Mouse (Mus musculus): ENCODE data around the gene Mief1.

GRCm38 (mm10) chr15:80235535-80235934 is 1.7 kb downstream of the Mief1 start, which contains the start of gene AC140267.1:
- TF ChIP-seq CTCF (IDR thresholded peaks at IDR 0.05; ENCODE audit: extremely low read depth, insufficient read depth, low read length) (no peak), POLR2A (IDR thresholded peaks at IDR 0.05; ENCODE audit: extremely low read depth, insufficient read depth, low read length) (no peak)
